Mouse (Mus musculus): ENCODE data around the gene Npnt. TPM values are rescaled to one million over a fixed set of nuclear protein-coding genes. Genes with fewer than 3 reads are reported as not detected.

The Npnt gene
- total and polyA plus RNA-seq, 2 experiments from 2014 or later = 0.73 to 2.1 TPM

DNA sequence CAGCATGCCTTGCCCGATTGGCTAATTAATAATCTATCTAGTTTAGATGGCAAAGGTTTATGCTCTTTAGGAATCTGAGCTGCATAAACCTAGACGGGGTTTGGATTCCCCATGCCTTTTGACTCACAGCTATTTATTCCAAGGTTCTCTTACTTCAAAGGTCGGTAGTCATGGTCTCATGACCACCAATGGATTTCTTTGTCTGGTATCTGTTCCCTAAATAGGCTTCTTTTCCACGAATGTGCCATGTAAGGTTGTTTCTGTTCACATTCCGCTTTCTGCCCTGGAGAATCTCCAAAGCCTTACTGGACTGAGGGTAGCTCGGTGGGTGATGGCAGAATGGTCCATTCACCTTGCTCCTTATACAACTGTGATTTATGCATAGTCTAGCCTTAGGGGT, 80.0 kb downstream of the Npnt start:
- no peak overlapping the region for H3K4me2 ChIP-seq (ENCODE audit: low read depth, low read length)
- peaks cover 13% of the 10 kb centered on the region; the same call in 1 of the 2 replicates for H3K4me1 ChIP-seq (ENCODE audit: control insufficient read depth, insufficient read depth)
- no peaks in the 10 kb centered on the region for H3K27me3 ChIP-seq (ENCODE audit: control insufficient read depth, insufficient read depth, low read length)
- TF ChIP-seq EP300 (IDR thresholded peaks at IDR 0.05; ENCODE audit: low read depth) (no peak), CTCF (IDR thresholded peaks at IDR 0.05; ENCODE audit: low read depth) (no peak)
- 78% methylated on average over 6 of the region's 6 CpGs for WGBS
- no peak for ATAC-seq (ENCODE audit: insufficient read depth, low read depth)
- H3K4me3 ChIP-seq (ENCODE audit: low read depth, low read length) = no peak overlapping the region
- H3K27ac ChIP-seq (ENCODE audit: low read depth) = no peak overlapping the region
- H3K36me3 ChIP-seq (replicated peaks; ENCODE audit: control insufficient read depth, insufficient read depth, low read length) = no peaks in the 10 kb centered on the region
- H3K9ac ChIP-seq (replicated peaks; ENCODE audit: low read depth, low read length) = no peak overlapping the region
- H3K9me3 ChIP-seq (replicated peaks; ENCODE audit: control insufficient read depth, low read length) = no peaks in the 10 kb centered on the region
- no peak for DNase-seq (ENCODE audit: low spot score)

DNA sequence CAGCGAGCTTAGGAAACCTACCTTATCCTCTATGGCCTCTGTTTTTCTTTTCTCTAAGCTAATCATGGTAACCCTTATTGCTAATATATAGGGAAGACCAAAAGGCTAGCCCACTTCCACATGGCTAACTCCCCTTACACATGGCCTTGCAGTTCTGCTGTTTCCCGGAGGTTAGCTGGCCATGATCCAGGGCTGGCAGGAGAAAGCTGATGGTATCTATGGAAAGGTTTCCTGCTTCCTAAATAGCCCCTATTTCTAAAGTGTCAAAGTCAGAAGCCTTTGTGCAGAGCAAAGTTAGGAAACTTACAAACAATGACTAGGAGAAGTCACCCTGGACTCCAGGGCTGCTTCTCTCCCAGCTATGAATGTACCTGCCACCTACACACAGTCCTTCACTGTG, 81.3 kb downstream of the Npnt start:
- ATAC-seq (ENCODE audit: insufficient read depth, low read depth) (no peak), DNase-seq (ENCODE audit: low spot score) (peak; percentile 23)
- Histone ChIP-seq H3K4me1 (ENCODE audit: control insufficient read depth, insufficient read depth) (peaks cover 13% of the 10 kb centered on the region; the same call in 1 of the 2 replicates), H3K27ac (ENCODE audit: low read depth) (no peak overlapping the region), H3K27me3 (ENCODE audit: control insufficient read depth, insufficient read depth, low read length) (no peaks in the 10 kb centered on the region), H3K9me3 (replicated peaks; ENCODE audit: control insufficient read depth, low read length) (no peaks in the 10 kb centered on the region), H3K36me3 (replicated peaks; ENCODE audit: control insufficient read depth, insufficient read depth, low read length) (no peaks in the 10 kb centered on the region), H3K4me2 (ENCODE audit: low read depth, low read length) (no peak overlapping the region), H3K9ac (replicated peaks; ENCODE audit: low read depth, low read length) (no peak overlapping the region), H3K4me3 (ENCODE audit: low read depth, low read length) (no peak overlapping the region)
- 35% methylated on average over 2 of the region's 2 CpGs for WGBS
- no peak for TF ChIP-seq EP300 (IDR thresholded peaks at IDR 0.05; ENCODE audit: low read depth)
- no peak for TF ChIP-seq CTCF (IDR thresholded peaks at IDR 0.05; ENCODE audit: low read depth)

DNA sequence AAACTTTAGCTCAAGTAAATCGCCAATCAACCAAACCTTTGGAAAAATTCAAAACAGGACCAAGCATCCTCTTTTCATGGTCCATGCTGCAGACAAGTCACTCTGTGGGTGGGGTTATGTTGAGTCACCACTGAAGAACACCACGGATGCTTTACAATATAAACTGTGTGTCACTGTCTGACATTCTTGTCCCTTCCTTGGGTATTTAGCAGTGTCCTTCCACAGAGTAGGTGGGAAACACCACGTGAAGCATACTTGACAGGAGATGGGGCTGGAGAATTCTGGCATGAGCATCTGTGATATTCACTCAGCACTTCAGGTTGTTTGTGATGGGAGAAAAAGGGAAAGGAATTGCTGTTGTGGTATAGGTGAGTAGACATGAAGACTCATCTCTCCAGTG, 83.1 kb downstream of the Npnt start:
- TF ChIP-seq CTCF (IDR thresholded peaks at IDR 0.05; ENCODE audit: low read depth) (no peak), EP300 (IDR thresholded peaks at IDR 0.05; ENCODE audit: low read depth) (no peak)
- DNase-seq (ENCODE audit: low spot score) (no peak), ATAC-seq (ENCODE audit: insufficient read depth, low read depth) (no peak)
- Histone ChIP-seq H3K27ac (ENCODE audit: low read depth) (no peak overlapping the region), H3K4me1 (ENCODE audit: control insufficient read depth, insufficient read depth) (peaks cover 13% of the 10 kb centered on the region; the same call in 1 of the 2 replicates), H3K9ac (replicated peaks; ENCODE audit: low read depth, low read length) (no peak overlapping the region), H3K4me2 (ENCODE audit: low read depth, low read length) (no peak overlapping the region), H3K36me3 (replicated peaks; ENCODE audit: control insufficient read depth, insufficient read depth, low read length) (no peaks in the 10 kb centered on the region), H3K9me3 (replicated peaks; ENCODE audit: control insufficient read depth, low read length) (no peaks in the 10 kb centered on the region), H3K4me3 (ENCODE audit: low read depth, low read length) (no peak overlapping the region), H3K27me3 (ENCODE audit: control insufficient read depth, insufficient read depth, low read length) (no peaks in the 10 kb centered on the region)
- WGBS = 71% methylated on average over 3 of the region's 3 CpGs

DNA sequence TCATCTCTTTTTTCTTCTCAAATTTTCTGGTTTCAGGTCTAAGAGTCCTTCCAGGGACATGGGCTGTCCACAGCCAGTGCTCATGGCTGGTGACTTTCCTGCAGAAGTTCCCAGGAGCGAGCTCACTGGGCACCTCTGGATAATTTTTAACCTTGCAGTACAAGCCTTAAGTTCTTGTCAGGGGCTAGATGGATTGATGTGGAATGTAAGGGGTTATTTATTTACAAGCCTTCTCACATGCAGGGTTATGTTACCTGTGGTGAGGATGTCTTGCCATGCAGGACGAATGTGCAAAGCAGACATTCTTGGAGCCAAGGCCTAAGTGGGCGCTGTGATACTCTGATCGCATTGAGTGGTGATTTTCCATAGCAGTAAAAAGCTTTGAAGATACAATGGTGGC, 84.5 kb downstream of the Npnt start:
- H3K27ac ChIP-seq (ENCODE audit: low read depth) = no peak overlapping the region
- 91% methylated on average over 4 of the region's 4 CpGs for WGBS
- no peaks in the 10 kb centered on the region for H3K9me3 ChIP-seq (replicated peaks; ENCODE audit: control insufficient read depth, low read length)
- no peak for ATAC-seq (ENCODE audit: insufficient read depth, low read depth)
- no peaks in the 10 kb centered on the region for H3K36me3 ChIP-seq (replicated peaks; ENCODE audit: control insufficient read depth, insufficient read depth, low read length)
- no peak overlapping the region for H3K4me2 ChIP-seq (ENCODE audit: low read depth, low read length)
- DNase-seq (ENCODE audit: low spot score) = no peak
- no peak overlapping the region for H3K9ac ChIP-seq (replicated peaks; ENCODE audit: low read depth, low read length)
- H3K4me1 ChIP-seq (ENCODE audit: control insufficient read depth, insufficient read depth) = peaks cover 8% of the 10 kb centered on the region; the same call in 1 of the 2 replicates
- no peaks in the 10 kb centered on the region for H3K27me3 ChIP-seq (ENCODE audit: control insufficient read depth, insufficient read depth, low read length)
- TF ChIP-seq CTCF (IDR thresholded peaks at IDR 0.05; ENCODE audit: low read depth) (no peak), EP300 (IDR thresholded peaks at IDR 0.05; ENCODE audit: low read depth) (no peak)
- H3K4me3 ChIP-seq (ENCODE audit: low read depth, low read length) = no peak overlapping the region

GRCm38 (mm10) chr3:132864986-132865385, 85.1 kb downstream of the Npnt start:
- WGBS = 90% methylated on average over 8 of the region's 8 CpGs
- Histone ChIP-seq H3K9ac (replicated peaks; ENCODE audit: low read depth, low read length) (no peak overlapping the region), H3K27ac (ENCODE audit: low read depth) (no peak overlapping the region), H3K9me3 (replicated peaks; ENCODE audit: control insufficient read depth, low read length) (no peaks in the 10 kb centered on the region), H3K27me3 (ENCODE audit: control insufficient read depth, insufficient read depth, low read length) (no peaks in the 10 kb centered on the region), H3K4me3 (ENCODE audit: low read depth, low read length) (no peak overlapping the region), H3K36me3 (replicated peaks; ENCODE audit: control insufficient read depth, insufficient read depth, low read length) (no peaks in the 10 kb centered on the region), H3K4me1 (ENCODE audit: control insufficient read depth, insufficient read depth) (peaks cover 8% of the 10 kb centered on the region; the same call in 1 of the 2 replicates), H3K4me2 (ENCODE audit: low read depth, low read length) (no peak overlapping the region)
- no peak for ATAC-seq (ENCODE audit: insufficient read depth, low read depth)
- TF ChIP-seq CTCF (IDR thresholded peaks at IDR 0.05; ENCODE audit: low read depth) (no peak), EP300 (IDR thresholded peaks at IDR 0.05; ENCODE audit: low read depth) (no peak)
- no peak for DNase-seq (ENCODE audit: low spot score)

- TF ChIP-seq EP300 (IDR thresholded peaks at IDR 0.05; ENCODE audit: low read depth) (no peak), CTCF (IDR thresholded peaks at IDR 0.05; ENCODE audit: low read depth) (no peak)
- H3K4me1 ChIP-seq (ENCODE audit: control insufficient read depth, insufficient read depth) = peaks cover 8% of the 10 kb centered on the region
- H3K9ac ChIP-seq (replicated peaks; ENCODE audit: low read depth, low read length) = no peak overlapping the region
- DNase-seq (ENCODE audit: low spot score) = no peak
- WGBS = 62% methylated on average over 14 of the region's 14 CpGs
- H3K9me3 ChIP-seq (replicated peaks; ENCODE audit: control insufficient read depth, low read length) = no peaks in the 10 kb centered on the region
- H3K27ac ChIP-seq (ENCODE audit: low read depth) = no peak overlapping the region
- H3K4me3 ChIP-seq (ENCODE audit: low read depth, low read length) = no peak overlapping the region
- no peak for ATAC-seq (ENCODE audit: insufficient read depth, low read depth)
- H3K36me3 ChIP-seq (replicated peaks; ENCODE audit: control insufficient read depth, insufficient read depth, low read length) = no peaks in the 10 kb centered on the region
- no peaks in the 10 kb centered on the region for H3K27me3 ChIP-seq (ENCODE audit: control insufficient read depth, insufficient read depth, low read length)
- no peak overlapping the region for H3K4me2 ChIP-seq (ENCODE audit: low read depth, low read length)
Observed at GRCm38 (mm10) chr3:132864329-132864919, 85.7 kb downstream of the Npnt start.

Data from heart, postnatal 0 days (tissue).